Mouse (Mus musculus) lung, adult 2 months (tissue): ENCODE measurements around the gene Timm13.

ENCODE experiments used
- CTCF ChIP-seq: fragments of 200-500 bp; IDR thresholded peaks from 2 replicates; pipeline ENCODE4 v1.5.1; 2011; ENCODE audit warnings: mild to moderate bottlenecking, low read length, control low read depth; ENCODE audit not compliant: insufficient read depth
- POLR2A ChIP-seq: fragments of 200-500 bp; IDR thresholded peaks from 2 replicates; pipeline ENCODE4 v1.6.1; 2011; ENCODE audit warnings: low read depth, mild to moderate bottlenecking, control low read depth, low read length, borderline replicate concordance; ENCODE audit errors: extremely low read depth

GRCm38 (mm10) chr10:80864446-80864845, 36.3 kb downstream of the Timm13 start:
- TF ChIP-seq CTCF (no peak), POLR2A (no peak)
